Mouse (Mus musculus) heart, postnatal 4 days (tissue): ENCODE measurements at regions not wholly inside any gene's neighbourhood (a gene's known extent, or its start where the extent isn't known, plus 50 kb on each side); places are given as distances from the start of the nearest gene placed in this dataset.

Source experiments
- DNase-seq: peaks from one replicate; pipeline ENCODE4 v3.0.0; 2021

DNA sequence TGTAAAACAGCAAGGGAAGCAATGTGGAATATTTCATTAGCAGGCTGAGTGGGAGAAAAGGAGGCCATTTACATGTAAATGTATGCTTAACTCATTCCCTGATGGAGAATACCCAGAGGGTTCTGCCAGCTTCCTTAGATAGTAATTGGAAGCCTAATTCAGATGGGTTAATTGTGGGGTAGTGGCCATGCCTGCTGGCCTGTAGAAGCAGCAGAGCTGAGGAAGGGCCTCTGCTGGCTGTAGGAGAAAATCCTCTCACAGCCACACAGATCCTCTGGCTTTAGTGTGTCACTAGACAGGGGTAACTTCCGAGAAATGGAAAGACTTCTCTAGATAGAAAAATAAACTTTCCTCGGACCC lies 1588.7 kb upstream of the Got2 start:
- no peak for DNase-seq

DNA sequence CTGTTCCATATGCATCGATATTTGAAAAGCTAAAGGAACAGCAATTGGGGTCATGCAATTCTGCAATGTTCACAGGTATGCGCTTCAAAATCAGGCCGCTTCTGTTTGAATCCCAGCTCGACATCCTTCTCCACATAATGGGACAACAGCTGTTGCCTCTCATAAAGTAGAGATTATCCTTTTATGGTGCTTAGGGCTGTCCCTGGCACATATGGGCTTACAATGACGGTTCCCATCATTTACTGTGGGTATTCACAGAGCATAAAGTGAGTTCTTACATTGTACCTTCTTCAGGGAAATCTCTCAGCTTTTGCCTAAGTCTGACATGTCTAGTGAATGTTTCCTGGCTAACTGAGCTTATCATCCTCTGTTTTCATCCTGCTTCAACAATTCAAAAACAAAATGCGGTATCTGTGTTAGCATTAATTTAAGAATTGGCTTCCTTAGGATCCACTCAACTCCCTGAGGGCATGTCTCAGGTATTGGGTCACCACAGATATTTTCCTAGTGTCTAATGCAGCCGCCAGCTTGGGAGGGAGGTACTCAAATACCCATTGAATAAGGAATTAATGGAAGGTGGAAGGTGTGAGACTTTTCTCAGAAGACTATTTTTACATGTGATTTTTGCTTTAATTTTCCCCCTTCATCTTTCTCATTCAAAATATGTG lies 1588.2 kb upstream of the Got2 start:
- DNase-seq: no peak

DNA sequence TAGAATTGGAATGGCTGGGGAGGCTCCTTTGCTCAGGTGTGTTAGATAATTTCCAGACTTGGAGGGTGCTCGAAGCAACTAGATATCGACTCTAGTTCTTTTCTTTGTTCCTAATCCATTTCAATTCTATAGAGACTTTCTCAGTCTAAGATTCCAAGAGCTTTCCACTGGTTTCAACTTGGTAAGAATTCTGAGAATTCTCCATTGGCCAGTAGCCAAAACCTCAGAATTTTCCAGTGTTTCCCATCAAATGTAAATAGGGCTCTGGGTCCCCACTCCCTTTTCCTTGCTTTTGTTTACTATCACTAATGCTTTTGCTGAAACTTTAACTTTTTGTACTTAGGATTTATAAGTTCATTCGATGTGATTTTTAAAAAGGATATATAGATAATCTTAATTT lies 1585.0 kb upstream of the Got2 start:
- DNase-seq: no peak

DNA sequence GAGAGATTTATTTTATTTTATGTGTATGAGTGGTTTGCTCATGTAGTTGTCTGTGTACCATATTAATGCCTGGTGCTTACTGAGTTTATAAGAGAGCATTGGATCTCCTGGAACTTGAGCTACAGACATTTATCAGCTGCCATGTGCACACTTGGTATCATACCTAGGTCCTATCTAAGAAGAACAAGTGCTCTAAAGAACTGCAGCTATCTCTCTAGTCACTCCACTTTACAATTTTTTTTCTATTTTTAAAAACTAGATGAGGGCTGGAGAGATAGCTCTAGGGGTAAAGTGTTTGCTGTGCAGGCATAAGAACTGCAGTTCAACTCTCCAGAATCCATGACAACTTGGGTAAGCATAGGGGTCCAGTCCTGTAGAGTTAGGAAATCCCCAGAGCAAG lies 1573.1 kb upstream of the Got2 start:
- DNase-seq: no peak

- no peak for DNase-seq
Measured at GRCm38 (mm10) chr8:97447696-97448095, 1559.3 kb upstream of the Got2 start.

DNA sequence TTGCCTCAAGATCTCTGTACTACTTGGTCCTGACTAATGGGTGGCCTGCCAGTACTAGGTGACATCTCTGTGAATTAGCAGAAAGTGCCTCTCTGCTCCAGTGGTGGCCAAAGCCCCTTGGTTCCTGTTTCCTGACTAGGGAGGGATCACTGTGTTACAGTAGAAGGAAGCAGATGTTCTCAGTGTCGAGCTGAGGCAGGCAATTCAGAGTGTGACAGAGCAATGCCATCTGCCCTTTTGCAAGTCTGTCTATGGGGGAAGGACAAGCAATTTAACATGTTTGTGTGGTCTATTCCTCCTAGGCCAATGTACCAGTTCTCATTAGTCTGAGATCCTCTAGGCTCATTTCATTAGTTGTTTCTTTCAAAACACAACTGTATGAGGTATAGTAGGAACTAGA lies 1553.1 kb upstream of the Got2 start:
- DNase-seq: no peak

GRCm38 (mm10) chr8:97433584-97433983 lies 1545.2 kb upstream of the Got2 start:
- no peak for DNase-seq

- no peak for DNase-seq
Measured at GRCm38 (mm10) chr8:97431467-97431866, 1543.1 kb upstream of the Got2 start.

DNA sequence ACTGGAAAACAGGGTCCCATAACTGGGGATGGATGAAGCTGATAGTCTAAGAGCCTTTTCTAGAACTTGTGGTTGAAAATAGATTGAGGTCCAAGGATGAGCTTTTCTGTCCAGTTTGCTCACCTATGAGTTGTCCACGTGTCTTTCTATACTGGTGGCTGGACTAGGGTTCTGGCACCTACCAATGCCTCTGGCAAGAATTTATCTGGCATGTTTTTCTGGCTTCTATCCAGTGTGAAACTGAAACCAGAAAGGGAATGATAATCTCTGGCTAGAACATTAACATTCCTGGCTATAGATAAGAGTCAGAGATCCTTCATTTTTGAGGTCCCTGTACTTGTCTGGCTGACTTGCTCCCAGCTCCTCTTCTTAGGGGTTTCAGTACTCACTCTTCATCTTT lies 1534.0 kb upstream of the Got2 start:
- no peak for DNase-seq

DNA sequence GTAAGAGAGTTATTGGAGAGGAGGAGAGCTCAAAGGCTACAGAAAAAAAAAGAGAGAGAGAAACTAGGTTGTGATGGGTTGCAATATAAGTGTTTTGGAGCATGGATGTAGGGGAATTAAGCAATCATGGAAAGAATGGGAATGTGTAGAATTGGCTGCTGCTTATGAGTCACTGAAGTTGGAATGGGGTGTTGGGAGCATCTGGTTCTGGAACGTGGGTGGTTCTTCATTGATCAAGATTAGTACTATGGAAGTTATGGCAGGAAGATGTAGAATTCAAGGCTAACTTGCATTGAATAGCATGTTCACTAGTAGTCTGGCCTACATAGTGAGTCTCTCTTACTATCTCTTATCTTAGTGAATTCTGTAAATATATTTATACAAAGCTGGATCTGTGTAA lies 1526.4 kb upstream of the Got2 start:
- DNase-seq: no peak

DNA sequence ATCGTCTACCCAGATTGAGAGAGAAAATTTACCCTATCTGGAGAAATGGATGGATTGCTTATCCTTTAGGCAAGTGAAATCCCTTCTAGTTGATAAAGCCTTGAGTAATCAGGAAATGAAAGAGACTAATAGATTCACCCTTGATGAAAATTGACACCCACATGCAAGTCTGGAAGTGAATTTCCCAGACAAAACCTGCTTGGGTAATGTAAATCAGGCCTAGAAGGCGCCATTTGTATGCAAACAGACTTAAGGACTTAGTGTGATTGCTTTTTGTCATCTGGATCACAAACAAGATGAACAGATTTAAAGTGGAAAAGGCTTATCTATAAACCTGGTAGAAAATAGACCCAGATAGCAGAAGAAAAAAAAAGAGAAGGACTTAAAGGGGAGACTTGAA lies 1515.0 kb upstream of the Got2 start:
- DNase-seq: no peak

GRCm38 (mm10) chr8:97397327-97397719 lies 1509.0 kb upstream of the Got2 start:
- DNase-seq: no peak

DNA sequence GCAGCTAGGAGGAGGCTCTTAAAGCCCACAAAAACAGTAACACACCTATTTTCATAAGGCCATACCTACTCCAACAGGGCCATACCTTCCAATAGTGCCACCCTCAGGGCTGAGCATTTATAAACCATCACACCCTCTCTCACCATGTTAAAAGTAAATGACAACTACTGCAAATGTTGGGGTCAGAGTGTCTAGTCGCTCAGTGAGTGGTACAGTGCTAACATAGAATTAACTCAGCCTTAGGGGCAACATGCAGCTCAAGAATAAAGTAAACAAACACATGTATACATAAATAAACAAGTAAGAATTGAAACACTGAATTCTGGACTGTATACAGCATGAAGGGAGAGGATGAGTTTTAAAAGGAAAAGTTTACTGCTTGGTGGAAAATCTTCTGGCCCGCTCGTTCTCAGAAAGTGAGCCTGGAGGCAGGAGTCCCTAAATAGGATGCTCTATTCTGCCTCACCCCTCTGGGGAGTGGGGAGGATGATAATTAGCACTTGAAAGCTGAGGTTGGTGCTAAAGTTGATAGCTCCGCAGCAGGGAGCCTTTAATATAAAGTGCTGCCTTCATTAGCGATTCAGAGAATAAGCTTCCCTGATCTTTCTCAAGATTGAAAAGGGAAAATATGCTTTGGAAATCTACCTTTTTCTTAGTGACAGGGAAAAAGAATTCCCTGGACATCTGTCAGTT lies 1508.4 kb upstream of the Got2 start:
- DNase-seq: no peak

DNA sequence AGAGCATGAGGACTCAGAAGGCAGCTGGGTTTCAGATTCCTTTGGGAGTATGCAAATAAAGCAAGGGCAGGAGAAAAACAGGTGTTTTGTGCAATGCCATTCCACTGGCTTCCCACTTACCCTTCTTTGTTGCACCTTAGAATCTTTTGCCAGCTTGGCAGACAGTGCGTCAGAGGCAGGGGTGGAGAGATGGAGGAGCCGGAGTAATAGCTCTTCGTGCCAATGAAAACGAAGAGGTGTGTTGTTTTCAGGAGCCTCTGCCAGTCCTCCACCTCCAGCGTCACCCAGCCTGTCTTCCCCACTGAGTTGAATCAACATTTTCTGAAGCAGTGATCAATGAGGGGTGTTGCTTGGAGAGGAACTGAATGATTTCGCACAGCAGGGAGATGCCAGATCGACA lies 1501.3 kb upstream of the Got2 start:
- DNase-seq: no peak

- no peak for DNase-seq
Measured at GRCm38 (mm10) chr8:97389149-97389548, 1500.8 kb upstream of the Got2 start.

GRCm38 (mm10) chr8:97374911-97375771 lies 1486.8 kb upstream of the Got2 start:
- DNase-seq: no peak

DNA sequence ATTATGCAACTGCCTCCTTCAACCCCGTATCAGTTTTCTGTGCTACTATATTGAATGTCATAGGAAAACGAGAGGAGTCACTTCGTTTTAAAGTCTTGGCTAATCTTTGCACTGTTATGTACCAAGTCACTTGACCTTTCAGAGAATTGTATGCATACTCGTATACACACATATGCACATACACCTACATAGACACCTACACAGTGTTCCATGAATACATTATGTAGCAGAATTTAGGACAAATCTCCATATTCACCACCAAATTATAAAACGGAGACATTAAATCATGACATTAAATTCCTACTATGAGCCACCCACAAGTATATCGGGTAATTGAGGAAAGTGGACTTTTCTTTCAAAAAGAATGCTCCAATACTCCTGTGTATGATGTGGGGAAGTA lies 1458.3 kb upstream of the Got2 start:
- DNase-seq: no peak

GRCm38 (mm10) chr8:97315497-97315896 lies 1427.2 kb upstream of the Got2 start:
- no peak for DNase-seq

DNA sequence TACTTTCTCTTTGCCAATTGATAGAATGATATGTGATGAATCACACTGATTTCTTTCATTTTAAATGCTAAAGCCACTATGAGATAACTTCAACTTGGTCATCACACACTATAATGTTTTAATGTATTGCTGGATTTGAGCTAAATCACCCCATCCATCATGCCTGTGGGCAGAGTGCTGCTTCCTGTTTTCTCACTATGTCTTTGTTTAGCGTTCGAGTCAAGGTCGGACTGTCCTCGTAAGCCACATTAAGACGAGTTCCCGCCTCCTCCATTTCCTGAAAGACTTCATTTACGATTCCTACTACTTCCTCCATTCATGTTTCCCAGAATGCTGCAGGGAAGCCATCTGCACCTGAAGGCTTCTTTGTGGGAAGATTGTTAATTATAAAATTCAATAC lies 1420.0 kb upstream of the Got2 start:
- DNase-seq: no peak

- DNase-seq: no peak
Measured at GRCm38 (mm10) chr8:97270582-97270981, 1382.2 kb upstream of the Got2 start.

GRCm38 (mm10) chr8:97260964-97261363 lies 1372.6 kb upstream of the Got2 start:
- no peak for DNase-seq

DNA sequence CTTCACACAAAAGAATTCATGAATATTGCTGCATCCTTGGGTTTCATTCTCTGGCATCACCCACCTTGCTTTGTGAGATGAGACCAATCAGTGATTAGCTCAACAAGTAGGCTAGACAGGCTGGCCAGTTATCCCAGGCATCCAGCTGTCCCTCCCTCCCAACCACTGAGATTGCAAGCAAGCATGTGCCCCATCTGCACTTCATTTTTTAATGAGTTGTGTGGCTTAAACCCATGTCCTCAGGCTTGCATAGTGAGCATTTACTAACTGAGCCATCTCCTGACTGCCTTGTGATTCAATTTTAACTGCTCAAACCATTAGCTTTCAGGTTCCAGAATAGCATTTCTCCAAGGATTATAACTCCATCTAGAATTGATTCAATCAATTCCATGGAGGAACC lies 1365.8 kb upstream of the Got2 start:
- DNase-seq: no peak

DNA sequence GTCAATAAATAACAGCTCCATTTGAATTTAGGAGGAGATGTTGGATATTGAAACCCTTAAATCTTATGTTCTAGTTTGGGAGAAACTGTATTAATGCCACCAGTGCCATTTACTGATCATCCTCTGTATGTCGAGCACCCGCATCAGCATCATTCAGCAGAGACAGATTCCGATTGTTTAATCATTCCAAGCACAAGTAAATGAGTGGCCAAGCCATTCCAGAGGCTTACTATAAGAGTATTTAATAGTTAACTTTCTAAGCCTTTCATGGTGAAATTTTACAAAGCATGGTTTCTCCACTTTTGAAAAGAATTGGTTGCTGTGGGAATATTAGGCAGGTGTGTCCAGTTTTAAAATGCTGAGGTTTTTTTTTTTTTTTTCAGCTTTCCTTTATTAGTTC lies 1363.9 kb upstream of the Got2 start:
- no peak for DNase-seq

- peak; percentile 8 for DNase-seq
Measured at GRCm38 (mm10) chr8:97251458-97251865, 1363.1 kb upstream of the Got2 start.
